Mouse (Mus musculus) heart, postnatal 0 days (tissue): Measurements from ENCODE around the gene Tmem262. TPM values are rescaled to one million over a fixed set of nuclear protein-coding genes. Genes with fewer than 3 reads are reported as not detected.

Experiments
- ATAC-seq: fragments of 200-750 bp; cut with Nextera tagmentation; 2 replicates; pipeline ENCODE4 v1.8.0; 2017; ENCODE audit warnings: low read depth, moderate number of reproducible peaks, moderate library complexity; ENCODE audit not compliant: insufficient read depth
- DNase-seq: peaks from one replicate; pipeline ENCODE4 v3.0.0-alpha.2; 2016; ENCODE audit warnings: low spot score
- H3K27ac ChIP-seq: fragments of 300-500 bp; sonication (generic); 2 replicates; pipeline ENCODE4 v1.5.1; 2014; ENCODE audit warnings: low read depth, mild to moderate bottlenecking
- H3K27me3 ChIP-seq: fragments of 300-500 bp; sonication (generic); 2 replicates; pipeline ENCODE4 v1.6.1; 2014; ENCODE audit warnings: low read length, mixed read lengths; ENCODE audit not compliant: control insufficient read depth, insufficient read depth
- H3K36me3 ChIP-seq: fragments of 300-500 bp; sonication (generic); replicated peaks from 2 replicates; pipeline ENCODE4 v1.6.1; 2014; ENCODE audit warnings: low read length, mixed read lengths; ENCODE audit not compliant: control insufficient read depth, insufficient read depth
- H3K4me1 ChIP-seq: fragments of 300-500 bp; sonication (generic); 2 replicates; pipeline ENCODE4 v1.6.1; 2014; ENCODE audit warnings: antibody characterized with exemption; ENCODE audit not compliant: control insufficient read depth, insufficient read depth
- H3K4me2 ChIP-seq: fragments of 300-500 bp; sonication (generic); 2 replicates; pipeline ENCODE4 v1.6.1; 2014; ENCODE audit warnings: low read depth, mild to moderate bottlenecking, low read length, moderate library complexity
- H3K4me3 ChIP-seq: fragments of 300-500 bp; sonication (generic); 2 replicates; pipeline ENCODE4 v1.5.1; 2014; ENCODE audit warnings: low read depth, low read length
- H3K9ac ChIP-seq: fragments of 300-500 bp; sonication (generic); replicated peaks from 2 replicates; pipeline ENCODE4 v1.6.1; 2014; ENCODE audit warnings: low read depth, low read length, mixed read lengths
- H3K9me3 ChIP-seq: fragments of 300-500 bp; sonication (generic); replicated peaks from 2 replicates; pipeline ENCODE4 v1.6.1; 2016; ENCODE audit warnings: low read length; ENCODE audit not compliant: control insufficient read depth
- CTCF ChIP-seq: IDR thresholded peaks from 2 replicates; pipeline ENCODE4 v1.5.1; 2016; ENCODE audit warnings: antibody characterized with exemption, control low read depth, low read depth
- EP300 ChIP-seq: IDR thresholded peaks from 2 replicates; pipeline ENCODE4 v1.6.1; 2016; ENCODE audit warnings: antibody characterized with exemption, low read depth
- WGBS: fragments of 180-500 bp; shearing (Covaris S2); extraction: QIAGEN DNeasy Blood & Tissue Kit; methylation state at CpG from one replicate; pipeline ENCODE4 v1.1.7; 2014; 5-methylcytosine and 5-hydroxymethylcytosine counted together
- microRNA-seq: library from miRNA; unstranded; fragments of <30 nt; microRNA quantifications from one replicate; pipeline ENCODE4, GENCODE M21; 2016
- polyA plus RNA-seq: library from polyadenylated mRNA; unstranded; fragments of >200 nt; fragmentation: Nextera tagmentation; extraction: Ambion mirVana; gene quantifications from 2 replicates; pipeline ENCODE4 v1.2.1, GENCODE M21; 2015
- total RNA-seq: library from RNA; depleted of rRNA; stranded (reverse); fragments of >200 nt; gene quantifications from 2 replicates; pipeline ENCODE4 v1.2.3, GENCODE M21; 2014; ENCODE audit warnings: low replicate concordance; rRNA removed

The Tmem262 gene
- total and polyA plus RNA-seq, 2 experiments from 2014 or later: not detected

GRCm38 (mm10) chr19:6127760-6128341 lies 48.0 kb downstream of the Tmem262 start, which contains the start of gene Snx15:
TSS of gene Snx15 (minus strand) at chr19:6128304.
- H3K9ac ChIP-seq: peak within 1 kb of the TSS; percentile 43; the same call in 1 of the 2 replicates
- peak within 1 kb of the TSS; percentile 61 for H3K4me2 ChIP-seq
- DNase-seq (peak; percentile 98), ATAC-seq (peak; percentile 97)
- peak within 1 kb of the TSS; percentile 89 for H3K27ac ChIP-seq
- TF ChIP-seq CTCF: no peak
- TF ChIP-seq EP300: peak; percentile 68
- no peaks in the 10 kb centered on the region; the same call in 1 of the 2 replicates for H3K4me1 ChIP-seq
- no peaks in the 10 kb centered on the region for H3K9me3 ChIP-seq
- H3K4me3 ChIP-seq: peak within 1 kb of the TSS; percentile 49
- WGBS: under 1% methylated on average over 32 of the region's 32 CpGs
- no peaks in the 10 kb centered on the region for H3K36me3 ChIP-seq
- no peaks in the 10 kb centered on the region for H3K27me3 ChIP-seq

Small RNA genes lying within 50 kb of the gene (microRNA-seq; reads per million reads assigned to microRNA genes)
- gene Mir6988: 1.4 reads per million

Other genes with a start within 250 kb of the Tmem262 start
- gene Frmd8, start 204.8 kb upstream of the Tmem262 start, total RNA-seq: 29.1 and 53.8 TPM in 2 replicates
- 12.8 and 14.9 TPM in 2 replicates for gene Frmd8, start 204.8 kb upstream of the Tmem262 start, polyA plus RNA-seq
- 3.1 and 4.8 TPM in 2 replicates for gene Slc25a45, start 202.2 kb upstream of the Tmem262 start, total RNA-seq
- gene Slc25a45, start 202.2 kb upstream of the Tmem262 start, polyA plus RNA-seq: 2.8 and 2.9 TPM in 2 replicates
- gene Tigd3, start 185.9 kb upstream of the Tmem262 start, total RNA-seq: 0.81 and 3.3 TPM in 2 replicates
- gene Tigd3, start 185.9 kb upstream of the Tmem262 start, polyA plus RNA-seq: 0.85 and 0.91 TPM in 2 replicates
- 57.8 and 91.8 TPM in 2 replicates for gene Dpf2, start 167.0 kb upstream of the Tmem262 start, total RNA-seq
- 60.5 and 61.4 TPM in 2 replicates for gene Dpf2, start 167.0 kb upstream of the Tmem262 start, polyA plus RNA-seq
- gene Cdc42ep2, start 155.2 kb upstream of the Tmem262 start, total RNA-seq: 15.7 and 17.4 TPM in 2 replicates
- 8.8 and 9.5 TPM in 2 replicates for gene Cdc42ep2, start 155.2 kb upstream of the Tmem262 start, polyA plus RNA-seq
- gene Pola2, start 115.8 kb upstream of the Tmem262 start, total RNA-seq: 44.7 and 64.3 TPM in 2 replicates
- gene Pola2, start 115.8 kb upstream of the Tmem262 start, polyA plus RNA-seq: 32.7 and 34.1 TPM in 2 replicates
- not detected in 2 replicates for gene Slc22a20, start 93.9 kb upstream of the Tmem262 start, total RNA-seq
- not detected in 2 replicates for gene Slc22a20, start 93.9 kb upstream of the Tmem262 start, polyA plus RNA-seq
- gene Capn1, start 64.1 kb upstream of the Tmem262 start, total RNA-seq: 18.9 and 19.3 TPM in 2 replicates
- 4.9 and 5.3 TPM in 2 replicates for gene Capn1, start 64.1 kb upstream of the Tmem262 start, polyA plus RNA-seq
- 12.0 and 16.0 TPM in 2 replicates for gene Syvn1, start 33.5 kb upstream of the Tmem262 start, total RNA-seq
- 9.2 and 10.2 TPM in 2 replicates for gene Syvn1, start 33.5 kb upstream of the Tmem262 start, polyA plus RNA-seq
- gene Mrpl49, start 22.2 kb upstream of the Tmem262 start, total RNA-seq: 18.7 and 37.1 TPM in 2 replicates
- gene Mrpl49, start 22.2 kb upstream of the Tmem262 start, polyA plus RNA-seq: 49.7 and 53.5 TPM in 2 replicates
- gene Fau, start 22.2 kb upstream of the Tmem262 start, total RNA-seq: 562 and 833 TPM in 2 replicates
- 484 and 508 TPM in 2 replicates for gene Fau, start 22.2 kb upstream of the Tmem262 start, polyA plus RNA-seq
- gene Znhit2, start 18.8 kb upstream of the Tmem262 start, total RNA-seq: 46.7 and 58.4 TPM in 2 replicates
- gene Znhit2, start 18.8 kb upstream of the Tmem262 start, polyA plus RNA-seq: 21.4 and 22.7 TPM in 2 replicates
- 13.1 and 14.4 TPM in 2 replicates for gene Tm7sf2, start 11.7 kb upstream of the Tmem262 start, total RNA-seq
- gene Tm7sf2, start 11.7 kb upstream of the Tmem262 start, polyA plus RNA-seq: 3.2 and 3.3 TPM in 2 replicates
- 55.2 and 59.7 TPM in 2 replicates for gene Vps51, start 2.8 kb upstream of the Tmem262 start, total RNA-seq
- gene Vps51, start 2.8 kb upstream of the Tmem262 start, polyA plus RNA-seq: 32.5 and 35.8 TPM in 2 replicates
- not detected in 2 replicates for gene Gm28374, start 2.2 kb downstream of the Tmem262 start, total RNA-seq
- 0.72 and 0.99 TPM in 2 replicates for gene Gm28374, start 2.2 kb downstream of the Tmem262 start, polyA plus RNA-seq
- gene Zfpl1, start 4.9 kb downstream of the Tmem262 start, total RNA-seq: 50.8 and 55.5 TPM in 2 replicates
- gene Zfpl1, start 4.9 kb downstream of the Tmem262 start, polyA plus RNA-seq: 36.1 and 37.5 TPM in 2 replicates
- 2.2 and 6.8 TPM in 2 replicates for gene Cdca5, start 5.0 kb downstream of the Tmem262 start, total RNA-seq
- gene Cdca5, start 5.0 kb downstream of the Tmem262 start, polyA plus RNA-seq: 5.7 and 6.4 TPM in 2 replicates
- not detected in 2 replicates for gene AC131692.1, start 14.4 kb downstream of the Tmem262 start, total RNA-seq
- gene AC131692.1, start 14.4 kb downstream of the Tmem262 start, polyA plus RNA-seq: not detected in 2 replicates
- gene Naaladl1, start 25.7 kb downstream of the Tmem262 start, total RNA-seq: not detected in 2 replicates
- 0.07 TPM in 1 of 2 replicates, not detected in the other for gene Naaladl1, start 25.7 kb downstream of the Tmem262 start, polyA plus RNA-seq
- 46.5 and 48.8 TPM in 2 replicates for gene Sac3d1, start 38.6 kb downstream of the Tmem262 start, total RNA-seq
- gene Sac3d1, start 38.6 kb downstream of the Tmem262 start, polyA plus RNA-seq: 25.1 and 25.8 TPM in 2 replicates
- gene Snx15, start 48.3 kb downstream of the Tmem262 start, total RNA-seq: 30.5 and 55.7 TPM in 2 replicates
- 17.5 and 18.5 TPM in 2 replicates for gene Snx15, start 48.3 kb downstream of the Tmem262 start, polyA plus RNA-seq
- 0.46 TPM in 1 of 2 replicates, not detected in the other for gene Batf2, start 61.0 kb downstream of the Tmem262 start, total RNA-seq
- gene Batf2, start 61.0 kb downstream of the Tmem262 start, polyA plus RNA-seq: 0.16 and 0.18 TPM in 2 replicates
- gene Arl2, start 61.5 kb downstream of the Tmem262 start, total RNA-seq: 59.2 and 75.1 TPM in 2 replicates
- gene Arl2, start 61.5 kb downstream of the Tmem262 start, polyA plus RNA-seq: 96.6 and 105 TPM in 2 replicates
- gene Majin, start 104.4 kb downstream of the Tmem262 start, total RNA-seq: not detected in 2 replicates
- gene Majin, start 104.4 kb downstream of the Tmem262 start, polyA plus RNA-seq: not detected in 2 replicates
- gene Gpha2, start 146.3 kb downstream of the Tmem262 start, total RNA-seq: not detected in 2 replicates
- not detected in 2 replicates for gene Gpha2, start 146.3 kb downstream of the Tmem262 start, polyA plus RNA-seq
- 20.6 and 40.3 TPM in 2 replicates for gene Ppp2r5b, start 155.8 kb downstream of the Tmem262 start, total RNA-seq
- gene Ppp2r5b, start 155.8 kb downstream of the Tmem262 start, polyA plus RNA-seq: 18.3 and 18.6 TPM in 2 replicates
- 18.9 and 24.5 TPM in 2 replicates for gene Atg2a, start 161.6 kb downstream of the Tmem262 start, total RNA-seq
- gene Atg2a, start 161.6 kb downstream of the Tmem262 start, polyA plus RNA-seq: 4.7 and 5.6 TPM in 2 replicates
- 127 and 200 TPM in 2 replicates for gene Ehd1, start 196.7 kb downstream of the Tmem262 start, total RNA-seq
- 56.4 and 60.3 TPM in 2 replicates for gene Ehd1, start 196.7 kb downstream of the Tmem262 start, polyA plus RNA-seq
- gene Cdc42bpg, start 226.4 kb downstream of the Tmem262 start, total RNA-seq: 4.8 and 9.5 TPM in 2 replicates
- 0.49 and 0.51 TPM in 2 replicates for gene Cdc42bpg, start 226.4 kb downstream of the Tmem262 start, polyA plus RNA-seq